Mouse (Mus musculus) G1E (cell line): ENCODE measurements around the gene Fry.

ENCODE experiments used
- CTCF ChIP-seq: IDR thresholded peaks from 2 replicates; pipeline ENCODE4 v1.5.1; 2012; ENCODE audit warnings: low read depth, low read length, inconsistent platforms, mixed read lengths
- GATA1 ChIP-seq: IDR thresholded peaks from 2 replicates; pipeline ENCODE4 v1.6.1; 2012; ENCODE audit warnings: borderline replicate concordance, low read length, inconsistent platforms, mixed read lengths
- TAL1 ChIP-seq: conservative IDR thresholded peaks from 2 replicates; pipeline ENCODE4 v1.6.1; 2012; ENCODE audit warnings: low read depth, low read length, inconsistent platforms, mixed read lengths

- TF ChIP-seq CTCF (no peak), GATA1 (no peak), TAL1 (no peak)
Measured at GRCm38 (mm10) chr5:150106358-150106757, 12.1 kb upstream of the Fry start.
